Mouse (Mus musculus) kidney, adult 2 months (tissue): Measurements from ENCODE around the gene Vgll4. TPM values are rescaled to one million over a fixed set of nuclear protein-coding genes. Genes with fewer than 3 reads are reported as not detected.
A peak's percentile ranks its signal among the peaks of the same experiment; 100 is the strongest.
"Not testable (repeated sequence)": the region's sequence is repeated elsewhere in the genome, so short reads cannot be mapped to it uniquely, and the experiment has no call there.

ENCODE experiments used
- DNase-seq: peaks from one replicate; pipeline ENCODE4 v3.0.0; 2021
- H3K27ac ChIP-seq: fragments of 200-500 bp; 2 replicates; pipeline ENCODE4 v1.5.1; 2012; ENCODE audit warnings: low read depth, low read length, control low read depth, inconsistent platforms; ENCODE audit not compliant: insufficient read depth
- H3K27me3 ChIP-seq: fragments of 200-500 bp; replicated peaks from 2 replicates; pipeline ENCODE4 v1.6.1; 2012; ENCODE audit warnings: mild to moderate bottlenecking, moderate library complexity, low read length, inconsistent platforms; ENCODE audit not compliant: control insufficient read depth, insufficient read depth
- H3K36me3 ChIP-seq: fragments of 200-500 bp; 2 replicates; pipeline ENCODE4 v1.6.1; 2012; ENCODE audit warnings: mild to moderate bottlenecking, moderate library complexity, low read length, inconsistent platforms; ENCODE audit not compliant: control insufficient read depth, insufficient read depth
- H3K4me1 ChIP-seq: fragments of 200-500 bp; 2 replicates; pipeline ENCODE4 v1.6.1; 2011; ENCODE audit warnings: low read length; ENCODE audit not compliant: control insufficient read depth, insufficient read depth
- H3K4me3 ChIP-seq: fragments of 200-500 bp; 2 replicates; pipeline ENCODE4 v1.5.1; 2011; ENCODE audit warnings: mild to moderate bottlenecking, low read depth, low read length, control low read depth; ENCODE audit not compliant: insufficient read depth
- CTCF ChIP-seq: fragments of 200-500 bp; conservative IDR thresholded peaks from 2 replicates; pipeline ENCODE4 v1.5.1; 2011; ENCODE audit warnings: low read depth, mild to moderate bottlenecking, control low read depth, low read length, moderate library complexity, mixed read lengths; ENCODE audit not compliant: insufficient read depth, insufficient read length
- POLR2A ChIP-seq: fragments of 200-500 bp; IDR thresholded peaks from one replicate; pipeline ENCODE4 v1.6.1; 2011; ENCODE audit warnings: low read depth, low read length, control low read depth
- WGBS: fragments of 180-500 bp; shearing (Covaris S2); methylation state at CpG from one replicate; pipeline ENCODE4 v1.1.7; 2018; 5-methylcytosine and 5-hydroxymethylcytosine counted together
- polyA plus RNA-seq: library from polyadenylated mRNA; depleted of rRNA; stranded (reverse); fragments of >200 nt; gene quantifications from 2 replicates; pipeline ENCODE4 v1.2.3, GENCODE M21; 2012

The Vgll4 gene
- polyA plus RNA-seq, 1 experiment = 60.5 TPM

- Histone ChIP-seq H3K27ac (no peak overlapping the region), H3K4me3 (no peak overlapping the region), H3K4me1 (peaks cover 10% of the 10 kb centered on the region), H3K36me3 (no peaks in the 10 kb centered on the region), H3K27me3 (no peaks in the 10 kb centered on the region)
- 83% methylated on average over 4 of the region's 4 CpGs for WGBS
- TF ChIP-seq CTCF (no peak), POLR2A (no peak)
- no peak for DNase-seq
These were observed 44.6 kb downstream of the Vgll4 start for GRCm38 (mm10) chr6:114925196-114925595.

GRCm38 (mm10) chr6:114922355-114923096 lies 47.3 kb downstream of the Vgll4 start:
- H3K27ac ChIP-seq, H3K36me3 ChIP-seq, H3K4me3 ChIP-seq, DNase-seq, H3K27me3 ChIP-seq: not testable (repeated sequence)
- WGBS = 76% methylated on average over 7 of the region's 7 CpGs
- peaks cover 22% of the 10 kb centered on the region for H3K4me1 ChIP-seq
- peak; percentile 50 for TF ChIP-seq CTCF

- Histone ChIP-seq H3K36me3 (no peaks in the 10 kb centered on the region), H3K27me3 (no peaks in the 10 kb centered on the region), H3K4me1 (peaks cover 27% of the 10 kb centered on the region), H3K4me3 (peak overlapping the region; percentile 23), H3K27ac (peak overlapping the region; percentile 94)
- DNase-seq = peak; percentile 97
- WGBS = under 1% methylated on average over 15 of the region's 15 CpGs
- TF ChIP-seq CTCF = no peak
- peak; percentile 95 for TF ChIP-seq POLR2A
These were observed 48.0 kb downstream of the Vgll4 start for GRCm38 (mm10) chr6:114921632-114922354.

- under 1% methylated on average over 17 of the region's 17 CpGs for WGBS
- Histone ChIP-seq H3K27me3 (no peaks in the 10 kb centered on the region), H3K4me1 (peaks cover 33% of the 10 kb centered on the region), H3K27ac (peak overlapping the region; percentile 94), H3K36me3 (no peaks in the 10 kb centered on the region), H3K4me3 (peak overlapping the region; percentile 64)
- TF ChIP-seq POLR2A (no peak), CTCF (no peak)
- peak; percentile 74 for DNase-seq
These were observed 49.0 kb downstream of the Vgll4 start for GRCm38 (mm10) chr6:114920523-114921445.

- Histone ChIP-seq H3K27ac (peak overlapping the region; percentile 94; the same call in 1 of the 2 replicates), H3K4me3 (peak overlapping the region; percentile 64), H3K27me3 (no peaks in the 10 kb centered on the region), H3K4me1 (peaks cover 35% of the 10 kb centered on the region), H3K36me3 (no peaks in the 10 kb centered on the region)
- WGBS = 10% methylated on average over 9 of the region's 9 CpGs
- peak; percentile 64 for DNase-seq
- TF ChIP-seq POLR2A (no peak), CTCF (0 out of 2 replicates have a peak, but pooled peaks have one; percentile 25)
These were observed 50.0 kb downstream of the Vgll4 start for GRCm38 (mm10) chr6:114919670-114920313.

- no peak for TF ChIP-seq CTCF
- TF ChIP-seq POLR2A = no peak
- H3K27ac ChIP-seq = peak overlapping the region; percentile 47
- no peaks in the 10 kb centered on the region for H3K27me3 ChIP-seq
- H3K4me3 ChIP-seq = peak overlapping the region; percentile 46
- no peaks in the 10 kb centered on the region for H3K36me3 ChIP-seq
- DNase-seq = no peak
- WGBS = 28% methylated on average over 9 of the region's 9 CpGs
- peaks cover 38% of the 10 kb centered on the region for H3K4me1 ChIP-seq
These were observed 50.8 kb downstream of the Vgll4 start for GRCm38 (mm10) chr6:114918994-114919393.
